Mouse (Mus musculus): Measurements from ENCODE around the gene Dao. TPM values are rescaled to one million over a fixed set of nuclear protein-coding genes. Genes with fewer than 3 reads are reported as not detected.

The Dao gene
- polyA plus RNA-seq, 1 experiment from 2014 or later = 3.1 TPM

DNA sequence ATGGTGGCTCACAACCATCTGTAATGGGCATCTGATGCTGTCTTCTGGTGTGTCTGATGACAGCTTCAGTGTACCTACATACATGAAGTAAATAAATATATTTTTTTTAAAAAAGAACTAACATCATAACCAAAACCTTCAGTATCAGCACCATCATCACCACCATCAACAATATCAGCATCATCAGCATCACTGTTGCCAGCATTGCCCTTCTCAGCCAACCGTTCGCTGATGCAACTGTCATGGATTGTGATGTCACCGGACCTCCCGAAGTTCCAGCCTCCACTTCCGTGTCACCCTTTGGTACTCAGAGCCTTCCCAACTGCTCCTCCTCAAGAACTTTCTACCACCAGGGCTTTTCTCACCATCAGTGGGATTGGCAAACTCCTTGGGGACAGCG lies 61.7 kb downstream of the Dao start, which contains the start of gene Usp30:
TSS of gene Usp30 (plus strand) at position 301 of the 400 bp plus-strand sequence.
- 87% methylated on average over 6 of the region's 6 CpGs for WGBS
- H3K4me1 ChIP-seq (ENCODE audit: control insufficient read depth, insufficient read depth, low read length) = no peaks in the 10 kb centered on the region

DNA sequence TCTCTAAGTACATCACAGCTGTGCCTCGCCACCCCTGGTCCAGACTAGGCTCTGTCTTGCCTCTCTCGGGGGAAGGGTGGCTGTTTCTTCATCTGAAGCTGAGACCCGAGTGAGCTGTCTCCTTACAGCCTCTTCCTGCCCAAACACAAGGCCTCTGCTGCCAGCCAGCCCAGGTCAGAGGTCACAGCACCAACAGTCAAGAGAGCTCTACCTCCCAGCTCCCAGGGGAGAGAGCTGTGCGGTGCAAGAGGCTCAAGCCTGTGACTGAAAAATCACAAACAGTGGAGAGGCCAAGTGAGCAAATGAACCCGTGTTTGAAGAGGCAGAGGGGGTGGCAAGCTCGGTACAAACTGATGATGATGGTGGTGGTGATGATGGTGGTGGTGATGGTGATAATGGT lies 63.1 kb downstream of the Dao start:
- 44% methylated on average over 6 of the region's 6 CpGs for WGBS

More for the DNA sequence above, 61.7 kb downstream of the Dao start, which contains the start of gene Usp30:
- no peaks in the 10 kb centered on the region for H3K9me3 ChIP-seq (replicated peaks; ENCODE audit: control insufficient read depth, low read length)
- no peak within 1 kb of the TSS for H3K27ac ChIP-seq (ENCODE audit: low read length)
- H3K27me3 ChIP-seq (ENCODE audit: control insufficient read depth, insufficient read depth, low read length) = no peaks in the 10 kb centered on the region
- H3K36me3 ChIP-seq (ENCODE audit: control insufficient read depth, insufficient read depth, low read length) = no peaks in the 10 kb centered on the region
- H3K9ac ChIP-seq (ENCODE audit: low read length) = no peak within 1 kb of the TSS
- ATAC-seq (ENCODE audit: insufficient read depth, low FRiP score) = no peak
- H3K4me2 ChIP-seq (ENCODE audit: low read depth, low read length) = no peak within 1 kb of the TSS
- H3K4me3 ChIP-seq (replicated peaks; ENCODE audit: low read length) = no peak within 1 kb of the TSS

DNA sequence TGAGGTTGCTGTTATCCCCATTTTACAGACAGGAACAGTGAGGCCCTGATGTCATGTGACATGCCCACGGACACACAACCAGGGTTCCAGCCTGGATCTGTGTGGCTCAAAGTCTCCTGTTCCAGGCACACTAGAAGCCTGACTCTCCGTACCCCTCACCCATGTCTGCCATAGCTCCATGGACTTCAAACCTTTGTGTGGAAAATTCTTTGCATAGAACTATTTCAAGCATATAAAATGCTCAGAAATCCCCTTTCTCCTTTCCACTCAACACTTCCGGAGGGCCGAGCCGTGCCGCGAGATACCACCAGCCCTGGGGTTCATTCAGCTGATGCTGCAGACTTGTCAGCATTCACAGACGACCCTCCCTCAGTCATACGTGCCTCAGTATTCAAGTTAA lies 64.0 kb downstream of the Dao start:
- Histone ChIP-seq H3K27me3 (ENCODE audit: control insufficient read depth, insufficient read depth, low read length) (no peaks in the 10 kb centered on the region), H3K4me1 (ENCODE audit: control insufficient read depth, insufficient read depth, low read length) (no peaks in the 10 kb centered on the region), H3K9ac (ENCODE audit: low read length) (no peak overlapping the region), H3K4me3 (replicated peaks; ENCODE audit: low read length) (no peak overlapping the region), H3K4me2 (ENCODE audit: low read depth, low read length) (no peak overlapping the region), H3K36me3 (ENCODE audit: control insufficient read depth, insufficient read depth, low read length) (no peaks in the 10 kb centered on the region), H3K9me3 (replicated peaks; ENCODE audit: control insufficient read depth, low read length) (0 out of 2 replicates have a peak, but pooled peaks cover 3% of the 10 kb centered on the region), H3K27ac (ENCODE audit: low read length) (no peak overlapping the region)
- WGBS = 78% methylated on average over 9 of the region's 9 CpGs
- no peak for ATAC-seq (ENCODE audit: insufficient read depth, low FRiP score)

More for the DNA sequence above, 63.1 kb downstream of the Dao start:
- H3K4me2 ChIP-seq (ENCODE audit: low read depth, low read length) = no peak overlapping the region
- H3K36me3 ChIP-seq (ENCODE audit: control insufficient read depth, insufficient read depth, low read length) = no peaks in the 10 kb centered on the region
- no peak for ATAC-seq (ENCODE audit: insufficient read depth, low FRiP score)
- H3K9me3 ChIP-seq (replicated peaks; ENCODE audit: control insufficient read depth, low read length) = 0 out of 2 replicates have a peak, but pooled peaks cover 3% of the 10 kb centered on the region
- H3K4me1 ChIP-seq (ENCODE audit: control insufficient read depth, insufficient read depth, low read length) = no peaks in the 10 kb centered on the region
- H3K27ac ChIP-seq (ENCODE audit: low read length) = no peak overlapping the region
- H3K9ac ChIP-seq (ENCODE audit: low read length) = no peak overlapping the region
- no peaks in the 10 kb centered on the region for H3K27me3 ChIP-seq (ENCODE audit: control insufficient read depth, insufficient read depth, low read length)
- H3K4me3 ChIP-seq (replicated peaks; ENCODE audit: low read length) = no peak overlapping the region

DNA sequence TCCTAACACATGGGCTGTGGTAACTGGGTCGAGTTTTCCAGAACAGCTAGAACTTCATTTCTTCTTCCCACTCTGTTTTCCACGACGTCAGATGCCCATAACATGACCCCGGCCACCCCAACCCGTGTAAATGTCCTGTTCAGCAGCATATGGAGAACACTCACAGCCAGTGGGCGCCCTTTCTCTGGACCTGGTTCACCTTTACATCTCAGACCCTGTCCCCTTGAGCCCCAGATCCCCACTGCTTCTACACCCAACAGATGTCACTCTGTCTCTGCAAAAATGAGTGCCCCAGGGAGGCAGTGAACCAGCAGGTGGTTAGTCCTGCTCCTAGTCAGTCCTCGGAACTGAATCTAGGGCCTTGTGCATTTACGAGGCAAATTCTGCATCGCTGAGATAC lies 64.5 kb downstream of the Dao start:
- 69% methylated on average over 9 of the region's 9 CpGs for WGBS
- no peaks in the 10 kb centered on the region for H3K36me3 ChIP-seq (ENCODE audit: control insufficient read depth, insufficient read depth, low read length)
- no peaks in the 10 kb centered on the region for H3K4me1 ChIP-seq (ENCODE audit: control insufficient read depth, insufficient read depth, low read length)
- no peaks in the 10 kb centered on the region for H3K27me3 ChIP-seq (ENCODE audit: control insufficient read depth, insufficient read depth, low read length)
- H3K4me3 ChIP-seq (replicated peaks; ENCODE audit: low read length) = no peak overlapping the region
- no peak overlapping the region for H3K27ac ChIP-seq (ENCODE audit: low read length)
- no peak overlapping the region for H3K4me2 ChIP-seq (ENCODE audit: low read depth, low read length)
- ATAC-seq (ENCODE audit: insufficient read depth, low FRiP score) = no peak
- H3K9me3 ChIP-seq (replicated peaks; ENCODE audit: control insufficient read depth, low read length) = 0 out of 2 replicates have a peak, but pooled peaks cover 3% of the 10 kb centered on the region
- H3K9ac ChIP-seq (ENCODE audit: low read length) = no peak overlapping the region

DNA sequence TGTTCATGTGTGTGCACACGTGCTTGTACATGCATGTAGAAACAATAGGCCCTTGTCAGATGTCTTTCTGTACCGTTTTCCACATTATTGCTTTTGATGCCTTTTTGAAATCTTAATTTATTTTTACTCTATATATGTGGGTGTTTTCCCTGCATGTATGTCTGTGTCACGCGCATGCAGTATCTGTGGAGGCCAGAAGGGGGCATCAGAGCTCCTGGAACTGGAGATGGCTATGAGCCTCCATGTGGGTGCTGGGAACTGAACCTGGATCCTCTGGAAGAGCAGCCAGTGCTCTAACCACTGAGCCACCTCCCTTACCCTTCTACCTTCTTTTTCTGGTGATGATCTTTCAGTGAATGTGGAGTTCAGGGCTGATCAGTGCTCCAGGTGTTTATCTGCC lies 67.4 kb downstream of the Dao start:
- no peak overlapping the region for H3K27ac ChIP-seq (ENCODE audit: low read length)
- no peaks in the 10 kb centered on the region for H3K36me3 ChIP-seq (ENCODE audit: control insufficient read depth, insufficient read depth, low read length)
- H3K9ac ChIP-seq (ENCODE audit: low read length) = no peak overlapping the region
- 91% methylated on average over 4 of the region's 4 CpGs for WGBS
- no peaks in the 10 kb centered on the region for H3K27me3 ChIP-seq (ENCODE audit: control insufficient read depth, insufficient read depth, low read length)
- no peak for ATAC-seq (ENCODE audit: insufficient read depth, low FRiP score)
- no peak overlapping the region for H3K4me2 ChIP-seq (ENCODE audit: low read depth, low read length)
- H3K4me3 ChIP-seq (replicated peaks; ENCODE audit: low read length) = no peak overlapping the region
- H3K4me1 ChIP-seq (ENCODE audit: control insufficient read depth, insufficient read depth, low read length) = no peaks in the 10 kb centered on the region
- H3K9me3 ChIP-seq (replicated peaks; ENCODE audit: control insufficient read depth, low read length) = 0 out of 2 replicates have a peak, but pooled peaks cover 3% of the 10 kb centered on the region

DNA sequence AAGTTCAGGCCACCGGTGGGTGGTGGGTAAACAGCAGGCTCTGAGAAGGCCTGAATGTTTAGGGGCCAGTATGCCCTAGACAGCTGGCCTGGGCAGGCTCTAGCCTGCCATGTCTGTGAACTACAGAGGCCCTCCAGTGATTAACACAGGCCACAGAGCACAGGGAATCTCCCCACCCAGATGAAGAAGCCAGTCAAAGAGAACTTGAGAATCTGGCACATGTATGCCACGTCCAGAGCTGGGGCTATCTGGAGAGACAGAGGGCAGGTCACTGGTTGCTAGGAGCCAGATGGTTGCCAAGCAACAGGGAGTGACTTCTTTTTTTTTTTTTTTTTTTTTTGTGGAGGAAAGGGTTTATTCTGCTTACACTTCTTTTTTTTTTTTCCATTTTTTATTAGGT lies 68.8 kb downstream of the Dao start:
- Histone ChIP-seq H3K4me1 (ENCODE audit: control insufficient read depth, insufficient read depth, low read length) (no peaks in the 10 kb centered on the region), H3K27me3 (ENCODE audit: control insufficient read depth, insufficient read depth, low read length) (no peaks in the 10 kb centered on the region), H3K9ac (ENCODE audit: low read length) (no peak overlapping the region), H3K4me3 (replicated peaks; ENCODE audit: low read length) (no peak overlapping the region), H3K9me3 (replicated peaks; ENCODE audit: control insufficient read depth, low read length) (0 out of 2 replicates have a peak, but pooled peaks cover 3% of the 10 kb centered on the region), H3K4me2 (ENCODE audit: low read depth, low read length) (no peak overlapping the region), H3K36me3 (ENCODE audit: control insufficient read depth, insufficient read depth, low read length) (no peaks in the 10 kb centered on the region), H3K27ac (ENCODE audit: low read length) (no peak overlapping the region)
- ATAC-seq (ENCODE audit: insufficient read depth, low FRiP score) = no peak
- 42% methylated on average over 2 of the region's 2 CpGs for WGBS

Other genes with a start within 250 kb of the Dao start
- gene Sart3, start 231.2 kb upstream of the Dao start, polyA plus RNA-seq (2015; fragmentation: Nextera tagmentation; extraction: Ambion mirVana) = 30.8 and 35.0 TPM in 2 replicates
- gene Iscu, start 231.0 kb upstream of the Dao start, polyA plus RNA-seq (2015; fragmentation: Nextera tagmentation; extraction: Ambion mirVana) = 97.0 and 112 TPM in 2 replicates
- 71.4 and 73.0 TPM in 2 replicates for gene Tmem119, start 203.2 kb upstream of the Dao start, polyA plus RNA-seq (2015; fragmentation: Nextera tagmentation; extraction: Ambion mirVana)
- 7.3 and 9.1 TPM in 2 replicates for gene Selplg, start 171.1 kb upstream of the Dao start, polyA plus RNA-seq (2015; fragmentation: Nextera tagmentation; extraction: Ambion mirVana)
- gene Coro1c, start 94.9 kb upstream of the Dao start, polyA plus RNA-seq (2015; fragmentation: Nextera tagmentation; extraction: Ambion mirVana) = 145 and 159 TPM in 2 replicates
- 8.7 and 11.9 TPM in 2 replicates for gene Ssh1, start 9.8 kb upstream of the Dao start, polyA plus RNA-seq (2015; fragmentation: Nextera tagmentation; extraction: Ambion mirVana)
- 10.0 and 11.0 TPM in 2 replicates for gene Usp30, start 61.8 kb downstream of the Dao start, polyA plus RNA-seq (2015; fragmentation: Nextera tagmentation; extraction: Ambion mirVana)
- gene Svop, start 87.9 kb downstream of the Dao start, polyA plus RNA-seq (2015; fragmentation: Nextera tagmentation; extraction: Ambion mirVana) = 1.8 and 2.0 TPM in 2 replicates
- 4.8 and 6.1 TPM in 2 replicates for gene Alkbh2, start 124.5 kb downstream of the Dao start, polyA plus RNA-seq (2015; fragmentation: Nextera tagmentation; extraction: Ambion mirVana)
- 33.4 and 34.3 TPM in 2 replicates for gene Ung, start 126.7 kb downstream of the Dao start, polyA plus RNA-seq (2015; fragmentation: Nextera tagmentation; extraction: Ambion mirVana)
- gene Acacb, start 142.8 kb downstream of the Dao start, polyA plus RNA-seq (2015; fragmentation: Nextera tagmentation; extraction: Ambion mirVana) = 2.1 and 3.2 TPM in 2 replicates

All from stomach, embryonic 16.5 days (tissue).